Mouse (Mus musculus): ENCODE measurements around the gene Adamts2.

Gene Adamts2

DNA sequence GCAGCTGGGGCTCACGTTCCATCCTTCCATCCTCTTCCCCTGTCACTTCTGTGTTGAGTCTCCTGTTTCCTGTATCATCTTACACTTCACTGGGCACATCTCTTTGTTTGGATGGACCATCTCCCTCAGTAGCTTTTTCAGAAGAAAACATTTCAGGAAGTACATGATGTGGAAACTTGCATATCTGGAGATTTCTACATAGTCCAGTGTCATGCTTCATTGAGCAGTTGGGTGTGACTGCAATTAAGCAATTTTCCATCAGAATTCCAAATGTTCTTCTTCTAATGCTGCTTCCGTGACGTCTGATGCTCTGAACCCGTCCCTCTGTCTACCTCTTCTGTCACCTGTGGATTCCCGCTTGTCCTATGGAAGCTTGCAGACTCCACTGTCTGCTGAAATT, 124.2 kb downstream of the Adamts2 start:
- no peak for DNase-seq (ENCODE audit: extremely low spot score, low spot score)

DNA sequence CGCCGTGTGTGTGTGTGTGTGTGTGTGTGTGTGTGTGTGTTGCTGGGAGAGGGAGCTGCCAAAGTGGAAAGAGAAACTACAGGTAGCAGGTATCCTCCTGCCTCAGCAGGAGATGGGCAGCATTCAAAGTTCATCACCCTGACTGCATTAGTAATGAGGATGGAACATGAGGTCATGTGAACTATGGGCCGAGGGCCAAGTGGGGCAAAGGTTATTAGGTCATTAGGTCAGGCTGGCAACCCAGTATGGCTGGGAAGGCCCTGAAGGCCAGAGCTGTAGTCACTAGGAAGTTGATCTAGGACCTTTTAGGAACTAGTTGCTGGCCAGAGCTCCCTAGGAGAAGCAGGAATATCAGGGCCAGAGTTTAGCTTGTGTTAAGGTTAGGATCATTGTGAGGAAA, 131.3 kb downstream of the Adamts2 start:
- DNase-seq (ENCODE audit: extremely low spot score, low spot score) = no peak

DNA sequence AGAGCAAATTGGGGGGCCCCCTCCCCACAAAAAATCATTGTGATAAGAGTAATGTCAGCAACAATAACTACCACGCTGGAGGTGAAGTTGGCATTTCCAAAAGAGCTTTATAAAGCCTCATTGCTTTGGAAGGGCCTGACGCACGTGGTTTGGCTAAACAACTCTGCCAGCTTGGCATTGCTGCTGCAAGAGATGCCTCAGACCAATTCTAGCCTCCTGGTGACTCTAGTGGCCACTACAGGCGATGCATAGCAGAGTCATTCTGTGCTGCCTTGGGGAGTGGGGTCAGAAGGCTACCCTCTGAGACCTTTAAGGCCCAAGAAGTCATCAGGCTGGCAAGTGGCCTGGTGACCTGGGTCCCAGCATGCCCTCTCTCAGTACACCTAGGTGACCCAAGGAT, 132.2 kb downstream of the Adamts2 start:
- DNase-seq (ENCODE audit: extremely low spot score, low spot score) = no peak

DNA sequence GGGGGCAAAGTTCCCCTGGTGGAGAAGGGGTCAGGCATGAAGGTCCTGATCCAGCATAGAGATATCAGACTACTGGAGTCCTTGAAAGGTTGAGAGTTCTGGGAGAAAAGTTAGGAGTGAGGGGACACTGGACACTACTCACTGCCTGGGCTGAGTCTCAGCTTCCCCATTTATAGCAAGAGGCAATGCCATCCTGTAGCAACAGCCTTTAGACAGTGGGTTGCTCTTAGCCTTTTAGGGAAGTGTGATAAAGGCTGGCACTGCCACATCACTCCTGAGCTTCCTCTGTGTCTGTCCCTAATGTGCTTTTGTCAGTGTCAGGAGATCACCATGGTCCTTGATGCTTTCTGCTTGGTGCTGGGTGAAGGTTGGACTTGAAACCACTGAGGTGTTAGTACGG, 134.7 kb downstream of the Adamts2 start:
- DNase-seq (ENCODE audit: extremely low spot score, low spot score) = no peak

DNA sequence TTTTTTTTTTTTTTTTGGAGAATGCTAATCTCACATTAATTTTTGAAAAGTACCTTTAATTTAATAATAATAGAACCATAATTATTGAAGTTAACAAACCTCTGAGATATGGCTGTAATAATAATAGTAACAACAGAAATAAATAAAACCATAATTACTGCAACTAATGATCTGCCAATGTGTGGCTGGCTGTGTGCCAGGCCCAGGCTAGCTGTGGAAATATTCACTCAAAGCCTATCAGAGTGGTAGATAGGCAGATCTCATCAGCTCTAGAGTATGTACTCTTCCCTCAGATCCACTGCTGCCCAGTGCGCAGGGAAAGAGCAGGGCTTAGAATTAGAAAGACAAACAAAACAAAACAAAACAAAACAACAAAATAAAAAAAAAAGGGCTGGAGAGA, 136.6 kb downstream of the Adamts2 start:
- no peak for DNase-seq (ENCODE audit: extremely low spot score, low spot score)

DNA sequence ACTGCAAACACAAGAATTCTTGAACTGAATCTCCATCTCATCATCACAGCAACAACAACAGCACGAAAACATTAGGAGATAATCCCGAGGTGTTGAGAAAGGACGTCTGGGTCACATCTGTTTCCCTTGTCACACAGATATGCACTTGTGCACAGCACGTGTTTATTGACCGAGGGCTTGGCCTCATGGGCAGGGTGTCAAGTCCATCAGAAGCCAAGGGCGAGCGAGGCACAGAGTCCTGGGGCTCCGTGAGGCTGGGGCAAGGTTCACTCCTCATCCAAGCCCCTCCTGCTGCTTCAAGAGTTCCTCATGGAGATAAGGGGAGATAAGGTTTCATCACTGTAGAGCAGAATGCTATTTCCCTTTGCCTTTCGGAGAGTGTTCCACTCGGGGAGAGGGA, 137.6 kb downstream of the Adamts2 start:
- no peak for DNase-seq (ENCODE audit: extremely low spot score, low spot score)

DNA sequence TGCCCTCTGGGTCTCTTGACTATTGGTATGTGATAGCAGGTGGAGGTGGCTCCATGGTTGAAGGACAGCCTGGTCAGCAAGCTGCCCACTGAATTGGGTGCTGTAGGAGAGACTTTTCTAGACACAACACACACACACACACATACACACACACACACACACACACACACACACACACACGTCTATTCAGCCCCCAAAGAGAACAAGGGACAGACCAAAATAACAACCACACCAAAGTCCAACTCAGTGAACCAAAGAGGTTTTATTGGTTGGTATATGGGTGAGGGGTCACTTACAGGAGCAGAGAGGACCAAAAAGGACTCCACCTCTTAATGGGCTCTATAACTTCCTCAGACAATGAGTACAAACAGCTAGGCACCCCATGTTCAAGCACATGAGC, 140.3 kb downstream of the Adamts2 start:
- DNase-seq (ENCODE audit: extremely low spot score, low spot score) = no peak

DNA sequence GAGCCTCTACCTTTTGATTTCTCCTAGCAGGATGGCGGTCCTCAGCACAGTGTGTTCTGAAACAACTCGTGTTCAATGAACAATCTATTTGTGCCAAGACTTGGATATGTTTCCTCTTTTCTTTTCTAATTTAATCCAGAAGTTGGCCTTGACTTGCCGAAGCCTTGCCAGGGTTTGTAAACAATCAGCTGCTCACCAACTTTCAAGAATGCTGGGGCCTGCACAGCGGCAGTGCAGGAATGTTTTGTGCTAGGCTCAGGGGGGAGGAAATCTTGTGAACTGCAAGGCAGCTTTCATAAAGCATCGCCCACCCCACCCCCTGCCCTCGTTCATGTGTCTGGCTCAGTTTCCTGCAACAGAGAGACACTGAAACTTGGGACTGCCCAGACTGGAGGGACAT, 143.1 kb downstream of the Adamts2 start:
- DNase-seq (ENCODE audit: extremely low spot score, low spot score) = no peak

DNA sequence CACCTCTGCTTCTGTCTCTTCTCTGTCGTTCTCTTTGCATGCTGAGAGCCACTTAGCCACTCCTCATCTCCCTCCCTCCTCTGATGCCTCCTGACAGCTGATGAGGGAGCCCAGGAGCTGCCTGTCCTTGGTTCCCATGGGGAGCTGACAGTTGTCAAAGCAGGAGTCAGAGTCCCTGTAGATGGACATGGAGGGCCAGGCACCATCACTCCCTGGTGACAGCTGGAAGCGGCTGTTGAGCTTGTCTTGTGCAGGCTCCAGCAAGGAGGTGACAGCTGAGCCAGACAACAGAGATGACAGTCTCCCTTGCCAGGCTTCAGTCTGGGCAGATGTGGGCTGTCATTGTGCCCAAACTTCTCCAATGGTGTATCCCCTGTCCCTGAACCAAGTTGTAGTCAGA, 144.6 kb downstream of the Adamts2 start:
- no peak for DNase-seq (ENCODE audit: extremely low spot score, low spot score)

DNA sequence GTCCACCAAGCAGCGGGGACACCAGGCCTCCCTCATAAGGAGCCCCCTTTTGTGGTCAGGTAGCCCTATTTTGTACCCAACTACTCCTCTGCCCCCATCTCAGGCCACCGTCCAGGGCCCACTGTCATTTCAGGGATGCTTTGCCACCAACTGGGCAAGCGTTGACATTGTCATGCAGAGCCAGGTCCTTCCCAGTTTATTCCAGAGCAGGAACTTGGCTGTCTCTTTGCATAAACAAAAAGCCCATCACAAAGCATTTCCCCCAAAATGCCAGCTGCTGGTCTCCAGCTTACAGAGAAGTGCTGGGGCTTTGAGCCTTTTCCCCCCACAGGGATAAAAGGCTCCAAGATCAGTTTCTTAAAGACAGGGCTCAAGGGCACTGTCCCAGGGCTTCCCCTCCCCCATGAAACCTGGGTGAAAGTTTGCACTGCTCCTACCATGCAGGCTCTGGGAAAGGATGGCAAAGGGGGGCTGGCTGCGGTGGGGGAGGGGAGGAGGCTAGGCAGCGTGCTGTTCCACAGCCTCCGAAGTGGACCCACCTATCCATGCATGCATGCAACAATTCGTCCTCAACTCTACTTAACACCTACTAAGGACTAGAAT, 149.2 kb downstream of the Adamts2 start:
- no peak for DNase-seq (ENCODE audit: extremely low spot score, low spot score)

DNA sequence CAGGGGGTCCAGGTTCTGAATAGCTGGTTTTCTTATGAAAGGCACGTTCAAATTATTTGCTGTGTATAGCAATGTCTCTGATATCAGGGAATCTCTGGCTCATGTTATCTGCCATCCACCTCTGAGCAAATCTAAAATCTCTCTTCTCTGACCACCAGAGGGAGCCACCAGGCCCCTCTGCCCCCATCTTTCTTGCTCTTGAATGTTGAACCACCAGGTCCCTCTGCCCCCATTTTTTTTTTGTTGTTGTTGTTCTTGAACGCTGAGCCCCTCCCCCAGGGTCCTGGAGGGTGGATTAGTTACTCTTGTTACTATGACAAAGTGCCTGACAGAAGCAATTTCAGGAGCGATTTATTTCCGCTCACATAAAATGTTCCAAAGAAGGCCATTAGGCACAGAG, 155.9 kb downstream of the Adamts2 start:
- DNase-seq (ENCODE audit: extremely low spot score, low spot score) = no peak

DNA sequence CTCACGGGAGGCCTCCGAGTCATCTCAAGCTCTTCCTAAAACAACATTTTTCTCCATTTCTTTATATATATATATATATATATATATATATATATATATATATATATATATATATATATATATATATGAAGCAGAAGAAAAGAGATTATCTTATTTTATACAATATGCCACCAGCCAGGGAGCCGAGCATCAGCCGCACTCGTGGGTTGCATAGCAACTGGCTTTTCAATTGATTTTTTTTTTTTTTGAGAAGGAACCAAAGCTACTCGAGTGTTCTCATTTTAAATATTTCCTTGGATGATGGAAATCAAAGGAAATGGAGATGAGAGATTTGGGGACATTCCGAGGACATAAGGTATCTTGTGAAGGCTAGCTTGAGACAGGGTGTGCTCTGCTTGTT, 164.6 kb downstream of the Adamts2 start:
- DNase-seq (ENCODE audit: extremely low spot score, low spot score) = no peak

DNA sequence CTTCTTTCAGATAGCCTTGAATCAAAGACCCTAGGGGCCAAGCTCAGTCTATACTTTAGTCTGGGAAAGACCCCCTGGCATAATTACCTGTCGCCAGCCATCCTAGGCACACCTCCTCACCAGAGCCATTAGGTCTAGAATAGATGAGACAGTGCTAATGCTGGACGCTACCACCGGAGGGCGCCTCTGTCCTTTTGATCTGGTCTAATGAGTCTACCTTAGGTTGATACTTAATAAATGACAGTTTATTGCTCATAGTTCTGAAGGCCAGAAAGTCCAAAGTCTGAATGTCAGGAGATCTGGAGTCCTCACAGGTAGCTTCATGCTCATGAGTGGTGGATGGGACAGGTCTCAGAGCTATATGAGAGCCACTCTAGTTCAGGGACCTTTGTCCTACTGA, 165.2 kb downstream of the Adamts2 start:
- DNase-seq (ENCODE audit: extremely low spot score, low spot score) = peak; percentile 29

DNA sequence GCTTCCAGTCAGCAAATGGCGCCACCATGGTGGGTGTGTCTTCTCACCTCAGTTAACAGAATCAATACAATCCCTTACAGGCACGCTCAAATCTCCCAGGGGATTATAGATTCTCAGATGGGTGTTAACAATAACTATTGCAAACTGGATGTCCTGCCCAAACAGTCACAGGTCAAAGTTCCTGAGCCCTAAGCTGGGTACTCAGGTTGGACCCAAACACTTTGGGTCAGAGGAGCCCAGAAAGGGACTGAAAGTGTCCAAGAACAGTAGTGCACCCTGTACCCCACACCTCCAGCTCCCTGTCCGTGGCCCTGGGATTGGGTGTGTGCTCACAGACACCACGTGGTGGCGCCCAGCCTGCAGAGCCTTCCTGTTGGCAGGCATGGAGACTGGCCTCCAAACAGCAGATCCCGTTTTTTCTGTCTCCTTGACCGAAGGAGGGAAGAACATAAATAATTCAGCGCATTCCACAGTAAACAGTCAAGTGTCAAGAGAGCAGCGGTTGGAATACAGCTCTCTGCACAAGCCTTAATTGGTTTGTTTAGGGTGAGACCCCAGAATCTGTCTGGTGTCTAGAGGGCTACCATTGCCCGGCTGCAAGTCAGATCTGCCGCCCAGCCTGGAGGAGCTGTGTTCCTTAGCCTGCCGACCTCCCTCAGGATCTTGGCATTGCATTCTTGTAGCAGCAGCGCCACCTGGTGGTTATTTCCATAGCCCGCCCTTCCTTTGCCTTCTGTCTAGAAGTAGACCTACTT, 167.3 kb downstream of the Adamts2 start:
- peak; percentile 90 for DNase-seq (ENCODE audit: extremely low spot score, low spot score)

DNA sequence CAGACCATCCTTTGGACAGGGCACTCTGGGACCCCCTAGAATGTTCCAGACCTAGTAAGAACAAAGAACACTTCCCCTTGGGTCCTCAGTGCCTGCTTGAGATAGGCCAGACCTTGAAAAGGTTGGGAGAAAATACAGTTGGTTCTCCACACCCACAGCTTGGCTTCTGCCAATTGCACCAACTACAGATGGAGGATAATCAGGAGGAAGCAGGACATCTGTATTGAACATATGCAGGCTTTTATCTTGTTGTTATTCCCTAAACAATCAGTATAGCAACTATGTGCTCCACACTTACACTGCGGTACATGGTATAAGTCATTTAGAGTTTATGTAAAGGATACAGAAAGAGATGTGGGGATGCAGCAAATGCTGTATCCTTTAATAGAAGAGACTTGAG, 169.1 kb downstream of the Adamts2 start:
- no peak for DNase-seq (ENCODE audit: extremely low spot score, low spot score)

DNA sequence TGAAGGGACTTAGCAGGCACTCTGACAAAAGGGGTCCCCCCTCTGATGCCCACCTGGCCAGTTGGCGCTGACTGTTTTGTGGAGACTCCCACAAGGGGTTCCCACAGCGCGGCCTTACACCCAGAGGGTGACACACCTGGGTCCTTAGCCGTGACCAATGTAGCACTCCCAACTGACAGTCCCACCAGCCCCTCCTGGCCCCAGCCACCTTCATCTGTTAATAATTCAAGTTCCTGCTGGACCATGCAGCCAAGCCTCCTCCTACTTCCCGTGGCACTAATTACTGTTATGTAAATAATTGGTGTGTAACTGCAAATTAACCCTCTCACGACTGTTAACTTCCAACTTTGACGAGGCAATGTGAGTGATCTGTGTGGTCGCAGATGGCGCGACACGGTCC, 195.8 kb downstream of the Adamts2 start:
- no peak for DNase-seq (ENCODE audit: extremely low spot score, low spot score)

DNA sequence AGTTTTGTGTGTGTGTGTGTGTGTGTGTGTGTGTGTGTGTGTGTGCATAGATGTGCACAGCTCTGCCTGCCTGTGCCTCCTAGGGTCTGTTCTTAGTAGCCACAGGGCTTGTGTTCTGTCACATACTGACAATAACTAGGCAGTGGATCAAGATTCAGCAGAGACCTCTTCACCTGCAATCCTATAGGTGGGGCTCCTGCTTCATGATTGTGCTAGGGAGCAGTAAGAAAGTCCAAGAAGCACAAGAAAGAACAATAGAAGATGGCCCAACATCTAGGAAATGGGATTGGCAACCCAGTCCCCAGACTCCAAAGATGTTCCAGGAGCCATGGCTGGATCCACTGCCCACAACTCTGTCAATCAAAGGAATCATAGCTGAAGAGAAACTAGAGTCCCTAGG, 197.0 kb downstream of the Adamts2 start:
- no peak for DNase-seq (ENCODE audit: extremely low spot score, low spot score)

DNA sequence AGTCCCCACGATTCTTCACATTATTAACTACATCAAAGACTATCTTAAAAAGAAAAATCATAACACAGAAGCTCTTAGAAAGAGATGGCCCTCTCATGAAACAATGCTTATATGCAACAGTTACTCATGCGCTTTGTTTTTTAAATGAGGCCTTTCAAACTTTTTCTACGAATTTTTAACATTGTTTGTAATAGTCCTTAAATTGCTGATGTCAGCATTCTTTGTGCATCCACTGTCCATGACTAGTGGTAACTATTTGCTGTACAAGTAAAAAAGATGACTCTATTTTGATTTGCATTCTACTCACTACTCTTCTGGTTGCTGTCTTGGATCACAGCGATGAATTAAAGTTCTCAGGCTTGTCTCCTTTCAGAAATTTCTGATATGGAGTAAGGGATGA, 212.3 kb downstream of the Adamts2 start:
- DNase-seq (ENCODE audit: extremely low spot score, low spot score) = no peak

DNA sequence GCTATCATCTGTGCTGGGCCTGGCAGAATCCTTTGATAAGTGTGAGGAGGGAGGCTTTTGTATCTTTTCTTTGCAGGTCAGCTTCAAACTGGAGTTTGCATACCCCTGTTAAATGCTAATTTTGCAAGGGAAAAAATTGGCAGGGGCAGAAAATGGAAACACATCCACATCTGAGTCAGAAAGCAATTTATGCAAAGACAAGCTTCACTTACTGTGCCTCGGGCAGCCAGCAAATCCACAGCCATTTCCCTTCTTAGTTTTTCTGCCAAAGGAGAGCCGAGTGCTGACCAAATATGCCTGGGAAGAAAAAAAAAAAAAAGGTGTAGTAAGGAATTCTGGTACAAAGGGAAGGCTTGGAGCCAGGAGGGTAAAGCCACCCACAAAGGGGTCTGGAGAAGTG, 224.3 kb downstream of the Adamts2 start:
- no peak for DNase-seq (ENCODE audit: extremely low spot score, low spot score)

DNA sequence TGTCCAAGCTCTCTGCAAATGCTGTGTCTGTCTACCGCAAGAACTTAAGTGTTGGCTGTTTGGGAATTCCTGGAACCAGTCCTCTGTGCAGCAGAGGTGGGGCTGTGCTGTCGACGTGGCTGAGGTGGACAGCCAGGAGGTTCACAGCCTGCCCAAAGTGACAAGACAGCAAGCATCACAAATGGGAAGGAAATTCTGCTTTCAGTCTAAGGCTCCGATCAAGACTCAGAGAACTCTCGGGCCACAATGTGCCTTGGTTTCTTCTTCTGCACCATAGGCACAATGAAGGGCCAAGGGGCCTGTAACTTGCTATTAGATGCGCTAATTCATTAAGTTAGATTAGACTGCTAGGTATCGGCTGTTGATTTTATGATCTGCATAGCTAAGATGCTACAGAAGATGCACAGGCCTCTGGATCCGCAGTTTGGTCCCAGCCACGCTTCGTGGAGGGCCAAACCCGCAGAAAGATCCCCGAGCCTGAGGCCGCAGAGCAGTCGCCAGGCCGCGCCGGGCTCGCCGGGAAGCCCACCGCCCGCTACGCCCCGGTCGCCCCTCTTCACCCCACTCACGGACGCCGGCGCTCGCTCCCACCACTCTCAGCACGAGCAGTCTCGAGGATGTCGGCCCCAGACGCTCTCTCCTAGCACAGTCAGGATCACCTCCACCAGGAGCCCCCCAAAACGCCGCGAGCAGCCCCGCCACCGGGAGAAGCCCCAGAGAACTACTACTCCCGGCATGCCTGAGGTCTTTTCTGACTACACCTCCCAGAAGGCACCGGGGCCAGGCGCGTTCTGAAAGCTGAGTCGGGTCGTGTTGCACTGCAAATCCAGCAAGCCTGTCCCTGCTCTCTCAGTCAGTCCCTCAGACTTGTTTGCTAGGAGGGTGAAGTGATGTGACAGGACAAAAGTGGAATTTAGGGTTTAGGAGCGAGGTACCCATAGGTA, 225.4 kb downstream of the Adamts2 start, which contains the start of gene Zfp354c:
TSS of gene Zfp354c (minus strand) at position 715 of the 944 bp plus-strand sequence.
- DNase-seq (ENCODE audit: extremely low spot score, low spot score) = peak; percentile 88

DNA sequence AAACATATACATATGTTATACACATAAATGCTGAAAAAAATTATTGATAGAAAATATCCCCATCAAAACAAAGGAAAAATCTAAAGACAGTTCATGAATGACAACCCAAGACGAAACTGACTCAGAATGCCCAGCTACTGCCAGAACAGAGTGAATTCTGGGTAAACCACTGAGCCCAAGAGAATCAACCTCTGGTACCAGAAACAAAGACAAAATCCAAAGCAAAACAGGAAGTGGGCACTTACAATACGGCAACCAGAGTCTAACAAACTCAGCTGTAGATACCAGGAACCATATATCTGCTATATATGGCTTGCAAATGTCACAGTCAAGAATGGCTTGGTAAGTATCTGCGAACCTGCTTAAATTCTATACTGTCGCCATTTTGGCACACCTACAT, 233.8 kb downstream of the Adamts2 start:
- DNase-seq (ENCODE audit: extremely low spot score, low spot score) = no peak

Measured in neural tube, embryonic 10.5 days (tissue).